Mouse (Mus musculus): ENCODE measurements around the gene Nudt8.
"Not testable (repeated sequence)": the region's sequence is repeated elsewhere in the genome, so short reads cannot be mapped to it uniquely, and the experiment has no call there.

- not testable (repeated sequence) for TF ChIP-seq POLR2A (IDR thresholded peaks at IDR 0.05; ENCODE audit: extremely low read depth, insufficient read depth, low read length); CTCF (IDR thresholded peaks at IDR 0.05; ENCODE audit: low read depth, low read length)
Measured at GRCm38 (mm10) chr19:3957296-3958036, 42.9 kb upstream of the Nudt8 start.
